Mouse (Mus musculus) neural tube, embryonic 13.5 days (tissue): ENCODE measurements around the gene Ssx2ip. TPM values are rescaled to one million over a fixed set of nuclear protein-coding genes. Genes with fewer than 3 reads are reported as not detected.

Source experiments
- ATAC-seq: fragments of 200-750 bp; cut with Nextera tagmentation; 2 replicates; pipeline ENCODE4 v1.8.0; 2017; ENCODE audit warnings: low read depth, mild to moderate bottlenecking, moderate TSS enrichment, moderate library complexity
- H3K27ac ChIP-seq: fragments of 300-500 bp; sonication (generic); replicated peaks from 2 replicates; pipeline ENCODE4 v1.5.1; 2015; ENCODE audit warnings: moderate library complexity, mild to moderate bottlenecking, inconsistent platforms
- H3K27me3 ChIP-seq: fragments of 300-500 bp; sonication (generic); 2 replicates; pipeline ENCODE4 v1.6.1; 2015; ENCODE audit warnings: mild to moderate bottlenecking, inconsistent platforms
- H3K36me3 ChIP-seq: fragments of 300-500 bp; sonication (generic); 2 replicates; pipeline ENCODE4 v1.6.1; 2015; ENCODE audit warnings: mild to moderate bottlenecking, inconsistent platforms
- H3K4me1 ChIP-seq: fragments of 300-500 bp; sonication (generic); replicated peaks from 2 replicates; pipeline ENCODE4 v1.6.1; 2015; ENCODE audit warnings: inconsistent platforms
- H3K4me2 ChIP-seq: fragments of 300-500 bp; sonication (generic); 2 replicates; pipeline ENCODE4 v1.6.1; 2015; ENCODE audit warnings: inconsistent platforms, mild to moderate bottlenecking, moderate library complexity
- H3K4me3 ChIP-seq: fragments of 300-500 bp; sonication (generic); 2 replicates; pipeline ENCODE4 v1.5.1; 2015; ENCODE audit warnings: mild to moderate bottlenecking, inconsistent platforms
- H3K9ac ChIP-seq: fragments of 300-500 bp; sonication (generic); 2 replicates; pipeline ENCODE4 v1.6.1; 2015; ENCODE audit warnings: moderate library complexity, mild to moderate bottlenecking, inconsistent platforms
- H3K9me3 ChIP-seq: fragments of 300-500 bp; sonication (generic); 2 replicates; pipeline ENCODE4 v1.6.1; 2016; ENCODE audit warnings: inconsistent platforms
- WGBS: fragments of 180-500 bp; shearing (Covaris S2); methylation state at CpG from one replicate; pipeline ENCODE4 v1.1.7; 2015; 5-methylcytosine and 5-hydroxymethylcytosine counted together
- microRNA-seq: library from miRNA; unstranded; fragments of <30 nt; microRNA quantifications from one replicate; pipeline ENCODE4, GENCODE M21; 2016
- polyA plus RNA-seq: library from polyadenylated mRNA; unstranded; fragments of >200 nt; fragmentation: Nextera tagmentation; extraction: Ambion mirVana; gene quantifications from 2 replicates; pipeline ENCODE4 v1.2.1, GENCODE M21; 2015

The Ssx2ip gene
- polyA plus RNA-seq, 1 experiment from 2014 or later = 13.4 TPM

GRCm38 (mm10) chr3:146474428-146474827, 70.0 kb downstream of the Ssx2ip start:
- Histone ChIP-seq H3K27ac (no peak overlapping the region), H3K9me3 (no peaks in the 10 kb centered on the region), H3K27me3 (no peaks in the 10 kb centered on the region), H3K4me1 (no peaks in the 10 kb centered on the region), H3K36me3 (no peaks in the 10 kb centered on the region), H3K9ac (no peak overlapping the region), H3K4me3 (no peak overlapping the region), H3K4me2 (no peak overlapping the region)
- no peak for ATAC-seq
- 96% methylated on average over 3 of the region's 3 CpGs for WGBS

- Histone ChIP-seq H3K4me1 (no peaks in the 10 kb centered on the region), H3K9ac (no peak overlapping the region), H3K4me3 (no peak overlapping the region), H3K27ac (no peak overlapping the region), H3K9me3 (no peaks in the 10 kb centered on the region), H3K4me2 (no peak overlapping the region), H3K27me3 (no peaks in the 10 kb centered on the region), H3K36me3 (no peaks in the 10 kb centered on the region)
- ATAC-seq = no peak
- WGBS = 80% methylated on average over 2 of the region's 2 CpGs
These were observed 77.6 kb downstream of the Ssx2ip start for GRCm38 (mm10) chr3:146482044-146482443.

GRCm38 (mm10) chr3:146486464-146486863, 82.0 kb downstream of the Ssx2ip start:
- Histone ChIP-seq H3K4me1 (no peaks in the 10 kb centered on the region), H3K4me2 (no peak overlapping the region), H3K9me3 (no peaks in the 10 kb centered on the region), H3K9ac (no peak overlapping the region), H3K36me3 (no peaks in the 10 kb centered on the region), H3K27ac (no peak overlapping the region), H3K4me3 (no peak overlapping the region), H3K27me3 (no peaks in the 10 kb centered on the region)
- 84% methylated on average over 4 of the region's 4 CpGs for WGBS
- no peak for ATAC-seq

Small RNAs within 50 kb of the gene (microRNA-seq; reads per million reads assigned to microRNA genes)
- not detected for gene Gm22901

Other genes with a start within 250 kb of the Ssx2ip start
- gene Lpar3, start 183.7 kb upstream of the Ssx2ip start, polyA plus RNA-seq = 0.92 and 1.5 TPM in 2 replicates
- gene Ctbs, start 45.2 kb downstream of the Ssx2ip start, polyA plus RNA-seq = 5.7 and 6.4 TPM in 2 replicates
- 6.2 and 7.2 TPM in 2 replicates for gene Spata1, start 95.1 kb downstream of the Ssx2ip start, polyA plus RNA-seq
- gene Gng5, start 95.2 kb downstream of the Ssx2ip start, polyA plus RNA-seq = 547 and 548 TPM in 2 replicates
- 53.3 and 54.2 TPM in 2 replicates for gene Rpf1, start 116.8 kb downstream of the Ssx2ip start, polyA plus RNA-seq
- gene Uox, start 165.8 kb downstream of the Ssx2ip start, polyA plus RNA-seq = not detected in 2 replicates
- gene Dnase2b, start 211.0 kb downstream of the Ssx2ip start, polyA plus RNA-seq = not detected in 2 replicates
- gene 4930503B20Rik, start 246.7 kb downstream of the Ssx2ip start, polyA plus RNA-seq = not detected in 2 replicates